8 mouse cellular contexts compared by ENCODE assay signal in genomic region chr15:102721016-102721898, GRCm38 (mm10). TPM values are rescaled to one million over a fixed set of nuclear protein-coding genes. Genes with fewer than 3 reads are reported as not detected.
DNase-seq lines count a peak whose midpoint lies in the region; ATAC-seq and TF ChIP-seq lines count a peak whose summit lies in the region.

No protein-coding gene starts in this region.

- no peaks in the 10 kb centered on the region for H3K27me3 ChIP-seq in spleen, adult 2 months (ENCODE audit: control insufficient read depth, insufficient read depth, low read length)
- H3K27me3 ChIP-seq in embryonic facial prominence, embryonic 13.5 days: no peaks in the 10 kb centered on the region
- H3K27me3 ChIP-seq in intestine, postnatal 0 days (replicated peaks; ENCODE audit: control insufficient read depth, insufficient read depth, low read length): no peaks in the 10 kb centered on the region
- H3K27me3 ChIP-seq in neural tube, embryonic 12.5 days (replicated peaks): no peaks in the 10 kb centered on the region

- H3K9me3 ChIP-seq in embryonic facial prominence, embryonic 13.5 days: no peaks in the 10 kb centered on the region
- H3K9me3 ChIP-seq in intestine, postnatal 0 days (ENCODE audit: control insufficient read depth): no peaks in the 10 kb centered on the region
- H3K9me3 ChIP-seq in neural tube, embryonic 12.5 days: no peaks in the 10 kb centered on the region

- peaks cover 2% of the 10 kb centered on the region; the same call in 1 of the 2 replicates for H3K4me1 ChIP-seq in spleen, adult 2 months (ENCODE audit: control insufficient read depth, insufficient read depth, insufficient read length)
- H3K4me1 ChIP-seq in embryonic facial prominence, embryonic 13.5 days: peaks cover 24% of the 10 kb centered on the region
- H3K4me1 ChIP-seq in intestine, postnatal 0 days (replicated peaks; ENCODE audit: control insufficient read depth, insufficient read depth, low read length): 0 out of 2 replicates have a peak, but pooled peaks cover 3% of the 10 kb centered on the region
- peaks cover 14% of the 10 kb centered on the region for H3K4me1 ChIP-seq in neural tube, embryonic 12.5 days

- 3% methylated on average over 14 of the region's 14 CpGs for WGBS in spleen, adult 2 months
- WGBS in embryonic facial prominence, embryonic 13.5 days: 11% methylated on average over 14 of the region's 14 CpGs
- WGBS in intestine, postnatal 0 days: 12% methylated on average over 14 of the region's 14 CpGs
- WGBS in neural tube, embryonic 12.5 days: 23% methylated on average over 14 of the region's 14 CpGs

- no peak for DNase-seq in spleen, adult 2 months (ENCODE audit: low read depth in 1 of 2, low spot score in 2 of 2)
- no peak for DNase-seq in spleen, postnatal 14 days (ENCODE audit: low spot score in 2 of 2)
- DNase-seq in frontal cortex, postnatal 14 days (ENCODE audit: low spot score in 2 of 2): no peak
- no peak for DNase-seq in adrenal gland, postnatal 10 days
- DNase-seq in left cerebral cortex, adult 18-20 months (ENCODE audit: low spot score in 2 of 2): no peak

- ATAC-seq in embryonic facial prominence, embryonic 13.5 days (ENCODE audit: insufficient number of reproducible peaks, insufficient read depth, low FRiP score, low TSS enrichment, low read depth): no peak
- ATAC-seq in intestine, postnatal 0 days: no peak; the same call in 1 of the 2 replicates
- ATAC-seq in neural tube, embryonic 12.5 days (ENCODE audit: low FRiP score, low read depth): 0 out of 2 replicates have a peak, but pooled peaks have one; percentile 11

- H3K36me3 ChIP-seq in spleen, adult 2 months (ENCODE audit: control insufficient read depth, insufficient read depth, low read length): peaks cover 8% of the 10 kb centered on the region
- H3K36me3 ChIP-seq in embryonic facial prominence, embryonic 13.5 days: peaks cover 32% of the 10 kb centered on the region
- peaks cover 17% of the 10 kb centered on the region; the same call in 1 of the 2 replicates for H3K36me3 ChIP-seq in intestine, postnatal 0 days (ENCODE audit: control insufficient read depth, insufficient read depth)
- peaks cover 23% of the 10 kb centered on the region; the same call in 1 of the 2 replicates for H3K36me3 ChIP-seq in neural tube, embryonic 12.5 days

- no peak for TF ChIP-seq POLR2A in spleen, adult 2 months (IDR thresholded peaks at IDR 0.05; ENCODE audit: low read depth, low read length)

- H3K4me3 ChIP-seq in spleen, adult 2 months (ENCODE audit: extremely low read depth, insufficient read depth, insufficient read length): peak overlapping the region; percentile 74
- H3K4me3 ChIP-seq in embryonic facial prominence, embryonic 13.5 days: peak overlapping the region; percentile 67
- H3K4me3 ChIP-seq in intestine, postnatal 0 days (ENCODE audit: low read depth, low read length): peak overlapping the region; percentile 85
- H3K4me3 ChIP-seq in neural tube, embryonic 12.5 days: peak overlapping the region; percentile 74

- H3K4me2 ChIP-seq in embryonic facial prominence, embryonic 13.5 days: peak overlapping the region; percentile 79
- H3K4me2 ChIP-seq in intestine, postnatal 0 days (replicated peaks; ENCODE audit: low read depth): peak overlapping the region; percentile 83
- peak overlapping the region; percentile 75 for H3K4me2 ChIP-seq in neural tube, embryonic 12.5 days (replicated peaks)

- no peak for TF ChIP-seq CTCF in spleen, adult 2 months (IDR thresholded peaks at IDR 0.05; ENCODE audit: extremely low read depth, insufficient read depth, insufficient read length, insufficient replicate concordance)
- TF ChIP-seq CTCF in intestine, postnatal 0 days (IDR thresholded peaks at IDR 0.05; ENCODE audit: low read depth): no peak

- peak overlapping the region; percentile 80 for H3K9ac ChIP-seq in embryonic facial prominence, embryonic 13.5 days
- H3K9ac ChIP-seq in intestine, postnatal 0 days (ENCODE audit: low read depth, low read length): peak overlapping the region; percentile 71
- H3K9ac ChIP-seq in neural tube, embryonic 12.5 days: peak overlapping the region; percentile 57

- 0 out of 2 replicates have a peak overlapping the region, but pooled peaks have one; percentile 24 for H3K27ac ChIP-seq in spleen, adult 2 months (ENCODE audit: insufficient read depth, low read length)
- H3K27ac ChIP-seq in embryonic facial prominence, embryonic 13.5 days: peak overlapping the region; percentile 74
- H3K27ac ChIP-seq in intestine, postnatal 0 days (ENCODE audit: low read depth, low read length): no peak overlapping the region
- no peak overlapping the region for H3K27ac ChIP-seq in neural tube, embryonic 12.5 days

RNA-seq across cellular contexts. Expression of gene Calcoco1, which starts 0.7 kb away (rescaled TPM):
- 29.6 and 34.9 TPM in 2 replicates for polyA plus RNA-seq in spleen, adult 2 months (2012; rRNA removed)
- 53.4 and 62.8 TPM in 2 replicates for polyA plus RNA-seq in embryonic facial prominence, embryonic 13.5 days (2015; fragmentation: Nextera tagmentation; extraction: Ambion mirVana)
- 14.2 and 14.4 TPM in 2 replicates for polyA plus RNA-seq in intestine, postnatal 0 days (2015; fragmentation: Nextera tagmentation; extraction: Ambion mirVana)
- polyA plus RNA-seq in neural tube, embryonic 12.5 days (2016; fragmentation: Nextera tagmentation; extraction: Ambion mirVana): 39.1 and 47.3 TPM in 2 replicates
- 10 to 100 TPM; 78.0 to 90.5 TPM for total RNA-seq in adrenal gland, postnatal 10 days (2021)
- 10 to 100 TPM; 75.1 to 75.6 TPM for total RNA-seq in left cerebral cortex, adult 18-20 months (2021)

RNA-seq across cellular contexts. Expression of gene Atp5g2, which starts 49.1 kb away (rescaled TPM):
- polyA plus RNA-seq in spleen, adult 2 months (2012; rRNA removed): 249 and 253 TPM in 2 replicates
- 52.6 and 56.3 TPM in 2 replicates for polyA plus RNA-seq in embryonic facial prominence, embryonic 13.5 days (2015; fragmentation: Nextera tagmentation; extraction: Ambion mirVana)
- 74.5 and 77.9 TPM in 2 replicates for polyA plus RNA-seq in intestine, postnatal 0 days (2015; fragmentation: Nextera tagmentation; extraction: Ambion mirVana)
- polyA plus RNA-seq in neural tube, embryonic 12.5 days (2016; fragmentation: Nextera tagmentation; extraction: Ambion mirVana): 61.1 and 62.7 TPM in 2 replicates
- total RNA-seq in adrenal gland, postnatal 10 days (2021): 10 to 100 TPM; 41.9 to 42.3 TPM
- 10 to 100 TPM in 1 of 2 experiments, 1 to 10 TPM in 1; 7.8 to 11.6 TPM for total RNA-seq in left cerebral cortex, adult 18-20 months (2021)

Comparison
In these comparisons a context has a peak if more than half of its experiments do, and no peak if none do; other contexts are left out.
1. H3K27ac ChIP-seq: peak in spleen, adult 2 months (single experiment) and embryonic facial prominence, embryonic 13.5 days (single experiment); none in intestine, postnatal 0 days (single experiment) and neural tube, embryonic 12.5 days (single experiment).
2. Peak in every context shown above with its lines, with median percentiles within 50 percentile points of each other: H3K4me3 ChIP-seq, H3K4me2 ChIP-seq and H3K9ac ChIP-seq.